Mouse (Mus musculus) megakaryocyte, embryonic 14.5 days (primary cell): ENCODE results near the gene Rpl13.

ENCODE experiments used
- FLI1 ChIP-seq: IDR thresholded peaks from 2 replicates; pipeline ENCODE4 v1.6.1; 2012; ENCODE audit warnings: low read length, inconsistent platforms, mixed read lengths
- GATA1 ChIP-seq: IDR thresholded peaks from 3 replicates; pipeline ENCODE4 v1.6.1; 2012; ENCODE audit warnings: mixed read lengths, low read length, inconsistent platforms, borderline replicate concordance

DNA sequence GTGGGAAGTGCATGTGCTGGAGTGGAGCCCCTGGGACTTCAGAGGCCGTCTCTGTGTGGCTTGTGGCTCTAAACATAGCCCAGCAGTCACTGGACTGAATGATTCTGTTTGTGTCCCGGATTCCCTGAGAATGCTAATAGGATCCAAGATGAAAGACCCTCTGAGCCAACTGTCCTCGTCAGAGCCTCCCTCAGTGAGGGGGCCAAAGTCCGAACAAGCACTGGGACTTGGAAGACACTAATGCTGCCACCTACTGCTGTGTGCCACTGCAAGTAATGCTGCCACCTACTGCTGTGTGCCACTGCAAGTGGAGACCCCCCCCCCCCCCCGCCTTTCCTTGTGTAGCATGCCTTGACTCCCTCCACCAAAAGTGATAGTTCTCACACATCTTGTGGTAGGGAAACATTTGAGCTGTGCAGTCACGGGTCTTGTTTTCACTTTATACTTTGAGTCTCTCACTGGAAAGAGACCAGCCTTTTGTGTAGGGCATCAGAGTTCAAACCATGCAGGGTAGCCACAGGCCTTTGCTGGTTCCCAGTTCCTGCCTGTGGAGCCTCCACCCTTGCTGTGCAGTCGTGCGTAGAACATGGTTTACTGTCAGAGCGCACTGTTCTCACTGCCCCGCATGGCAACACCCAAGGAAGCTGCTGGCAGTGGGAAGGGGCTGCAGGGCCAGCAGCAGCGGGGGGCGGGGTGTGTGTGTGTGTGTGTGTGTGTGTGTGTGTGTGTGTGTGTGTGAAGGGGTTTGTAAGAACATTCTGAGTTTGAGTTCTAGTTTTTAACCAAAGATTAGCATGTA is 4.2 kb upstream of the Rpl13 start:
- TF ChIP-seq FLI1 (no peak), GATA1 (no peak)
